In the genomic region with DNA sequence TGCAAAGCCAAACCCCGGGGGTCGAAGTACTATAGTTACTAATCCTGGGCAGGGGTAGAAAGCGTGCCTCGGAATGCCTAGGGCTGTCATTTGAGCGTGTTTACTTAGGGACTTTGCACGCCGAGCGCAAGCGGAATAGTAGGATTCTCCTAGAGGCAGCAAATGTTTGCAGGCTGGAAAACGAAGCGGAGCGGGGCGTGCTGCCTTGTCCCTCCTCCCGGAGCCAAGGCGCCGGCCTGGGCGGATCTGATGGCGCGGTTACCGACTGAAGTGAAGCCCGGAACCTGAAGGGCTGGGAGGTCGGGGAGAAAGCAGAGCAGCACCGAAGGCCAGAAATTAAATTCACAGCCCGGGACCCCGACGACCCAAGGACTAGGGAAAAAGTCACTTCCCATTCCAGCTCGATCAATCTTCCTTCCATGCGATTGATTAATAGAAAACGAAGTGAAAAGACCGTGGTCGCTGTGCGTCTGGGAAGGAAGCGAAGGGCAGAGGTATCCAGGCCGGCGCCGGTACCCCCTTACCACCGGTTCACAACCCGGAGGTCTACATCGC, we compare ENCODE assay signal across 8 mouse cellular contexts. TPM values are rescaled to one million over a fixed set of nuclear protein-coding genes. Genes with fewer than 3 reads are reported as not detected.
DNase-seq lines count a peak whose midpoint lies in the region; ATAC-seq lines count a peak whose summit lies in the region.

No protein-coding gene starts in this region.

- under 1% methylated on average over 39 of the region's 39 CpGs for WGBS in embryonic facial prominence, embryonic 11.5 days
- under 1% methylated on average over 39 of the region's 39 CpGs for WGBS in hindbrain, embryonic 11.5 days
- under 1% methylated on average over 39 of the region's 39 CpGs for WGBS in lung, embryonic 16.5 days

- ATAC-seq in embryonic facial prominence, embryonic 11.5 days (replicated peaks; ENCODE audit: insufficient number of reproducible peaks, low FRiP score, low TSS enrichment, low read depth), result no peak
- no peak for ATAC-seq in hindbrain, embryonic 11.5 days (ENCODE audit: low FRiP score)
- no peak for ATAC-seq in lung, embryonic 16.5 days (ENCODE audit: low read depth)
- ATAC-seq in frontal cortex, adult (ENCODE audit: low TSS enrichment), result no peak

- H3K27me3 ChIP-seq in embryonic facial prominence, embryonic 11.5 days (ENCODE audit: control insufficient read depth, insufficient read depth, low read length), result peaks cover 27% of the 10 kb centered on the region
- H3K27me3 ChIP-seq in hindbrain, embryonic 11.5 days (ENCODE audit: control insufficient read depth, insufficient read depth, low read length), result peaks cover 86% of the 10 kb centered on the region
- peaks cover 69% of the 10 kb centered on the region for H3K27me3 ChIP-seq in lung, embryonic 16.5 days (ENCODE audit: control insufficient read depth, insufficient read depth, low read depth, low read length)

- peak overlapping the region; percentile 46 for H3K9ac ChIP-seq in embryonic facial prominence, embryonic 11.5 days (replicated peaks; ENCODE audit: low read length)
- peak overlapping the region; percentile 27; the same call in 1 of the 2 replicates for H3K9ac ChIP-seq in hindbrain, embryonic 11.5 days (ENCODE audit: low read depth, low read length)
- H3K9ac ChIP-seq in lung, embryonic 16.5 days (ENCODE audit: low read length), result no peak overlapping the region

- H3K4me3 ChIP-seq in embryonic facial prominence, embryonic 11.5 days (ENCODE audit: low read depth, low read length), result peak overlapping the region; percentile 34
- H3K4me3 ChIP-seq in hindbrain, embryonic 11.5 days (ENCODE audit: low read depth, low read length), result peak overlapping the region; percentile 27
- H3K4me3 ChIP-seq in lung, embryonic 16.5 days (ENCODE audit: low read length), result peak overlapping the region; percentile 40

- intact Hi-C loops in left cerebral cortex, postnatal 36 days (cut with DNase I), result loop anchor here (5.0 to 10.0 kb wide), 4 partner anchors 122 to 1208 kb away; partner anchors contain the start of gene Sfmbt2

- H3K9me3 ChIP-seq in embryonic facial prominence, embryonic 11.5 days (replicated peaks; ENCODE audit: control insufficient read depth, low read length), result no peaks in the 10 kb centered on the region
- H3K9me3 ChIP-seq in hindbrain, embryonic 11.5 days (ENCODE audit: control insufficient read depth, low read length), result no peaks in the 10 kb centered on the region
- H3K9me3 ChIP-seq in lung, embryonic 16.5 days (ENCODE audit: control insufficient read depth, low read length), result no peaks in the 10 kb centered on the region

- DNase-seq in right cerebral cortex, postnatal 4 days, result peak; percentile 42
- DNase-seq in right cerebral cortex, postnatal 14 days, result no peak
- peak; percentile 72 for DNase-seq in embryonic facial prominence, embryonic 11.5 days (ENCODE audit: low spot score)
- no peak for DNase-seq in hindbrain, embryonic 11.5 days (ENCODE audit: low spot score)
- no peak for DNase-seq in left cerebral cortex, postnatal 36 days (ENCODE audit: low spot score in 2 of 2)
- DNase-seq in cerebellum, adult 8-10 months, result no peak

- H3K27ac ChIP-seq in embryonic facial prominence, embryonic 11.5 days (replicated peaks; ENCODE audit: low read depth, low read length), result no peak overlapping the region; the same call in 1 of the 2 replicates
- H3K27ac ChIP-seq in hindbrain, embryonic 11.5 days (ENCODE audit: low read depth, low read length), result no peak overlapping the region
- no peak overlapping the region for H3K27ac ChIP-seq in lung, embryonic 16.5 days (ENCODE audit: low read length)

- H3K4me1 ChIP-seq in embryonic facial prominence, embryonic 11.5 days (ENCODE audit: control insufficient read depth, insufficient read depth, low read length), result peaks cover 8% of the 10 kb centered on the region
- H3K4me1 ChIP-seq in hindbrain, embryonic 11.5 days (replicated peaks; ENCODE audit: control insufficient read depth, insufficient read depth, low read length), result peaks cover 8% of the 10 kb centered on the region
- H3K4me1 ChIP-seq in lung, embryonic 16.5 days (replicated peaks; ENCODE audit: control insufficient read depth, insufficient read depth, low read length), result peaks cover 23% of the 10 kb centered on the region

- peak overlapping the region; percentile 39 for H3K4me2 ChIP-seq in embryonic facial prominence, embryonic 11.5 days (ENCODE audit: low read depth, low read length)
- peak overlapping the region; percentile 34 for H3K4me2 ChIP-seq in hindbrain, embryonic 11.5 days (replicated peaks; ENCODE audit: low read depth, low read length)
- peak overlapping the region; percentile 50 for H3K4me2 ChIP-seq in lung, embryonic 16.5 days (ENCODE audit: low read depth, low read length)

- no peaks in the 10 kb centered on the region for H3K36me3 ChIP-seq in embryonic facial prominence, embryonic 11.5 days (replicated peaks; ENCODE audit: control insufficient read depth, insufficient read depth, low read depth, low read length)
- H3K36me3 ChIP-seq in hindbrain, embryonic 11.5 days (ENCODE audit: control insufficient read depth, insufficient read depth, low read length), result no peaks in the 10 kb centered on the region
- H3K36me3 ChIP-seq in lung, embryonic 16.5 days (ENCODE audit: control insufficient read depth, insufficient read depth, low read length), result no peaks in the 10 kb centered on the region

RNA-seq across cellular contexts. Expression of gene 4930412O13Rik, which starts 1.4 kb away (rescaled TPM):
- 1.0 and 1.7 TPM in 2 replicates for polyA plus RNA-seq in embryonic facial prominence, embryonic 11.5 days (2014; fragmentation: Nextera tagmentation; extraction: Ambion mirVana)
- polyA plus RNA-seq in hindbrain, embryonic 11.5 days (2014; fragmentation: Nextera tagmentation; extraction: Ambion mirVana), result 0.24 and 0.71 TPM in 2 replicates
- not detected in 2 replicates for polyA plus RNA-seq in lung, embryonic 16.5 days (2015; fragmentation: Nextera tagmentation; extraction: Ambion mirVana)
- not detected for total RNA-seq in left cerebral cortex, postnatal 36 days (2021)

RNA-seq across cellular contexts. Expression of gene 9230102O04Rik, which starts 6.9 kb away (rescaled TPM):
- polyA plus RNA-seq in embryonic facial prominence, embryonic 11.5 days (2014; fragmentation: Nextera tagmentation; extraction: Ambion mirVana), result 0.99 and 1.2 TPM in 2 replicates
- 1.6 and 3.3 TPM in 2 replicates for polyA plus RNA-seq in hindbrain, embryonic 11.5 days (2014; fragmentation: Nextera tagmentation; extraction: Ambion mirVana)
- not detected in 2 replicates for polyA plus RNA-seq in lung, embryonic 16.5 days (2015; fragmentation: Nextera tagmentation; extraction: Ambion mirVana)
- not detected for total RNA-seq in left cerebral cortex, postnatal 36 days (2021)

RNA-seq across cellular contexts. Expression of gene Gata3, which starts 7.4 kb away (rescaled TPM):
- 17.4 and 22.7 TPM in 2 replicates for polyA plus RNA-seq in embryonic facial prominence, embryonic 11.5 days (2014; fragmentation: Nextera tagmentation; extraction: Ambion mirVana)
- polyA plus RNA-seq in hindbrain, embryonic 11.5 days (2014; fragmentation: Nextera tagmentation; extraction: Ambion mirVana), result 18.6 and 22.9 TPM in 2 replicates
- 5.0 and 5.4 TPM in 2 replicates for polyA plus RNA-seq in lung, embryonic 16.5 days (2015; fragmentation: Nextera tagmentation; extraction: Ambion mirVana)
- not detected for total RNA-seq in left cerebral cortex, postnatal 36 days (2021)

Comparison
In these comparisons a context has a peak if more than half of its experiments do, and no peak if none do; other contexts are left out.
1. DNase-seq: peak in right cerebral cortex, postnatal 4 days (single experiment) and embryonic facial prominence, embryonic 11.5 days (single experiment); none in right cerebral cortex, postnatal 14 days (single experiment), hindbrain, embryonic 11.5 days (single experiment), left cerebral cortex, postnatal 36 days (0 of 2) and cerebellum, adult 8-10 months (single experiment).
2. Peak in every context shown above with its lines, with median percentiles within 50 percentile points of each other: H3K4me2 ChIP-seq and H3K4me3 ChIP-seq.